In genomic region chr5:139825947-139826346, GRCm38 (mm10) we compare ENCODE assay signal across 10 mouse cellular contexts. TPM values are rescaled to one million over a fixed set of nuclear protein-coding genes. Genes with fewer than 3 reads are reported as not detected.
A peak's percentile ranks its signal among the peaks of the same experiment; 100 is the strongest.
DNase-seq lines count a peak whose midpoint lies in the region; ATAC-seq and TF ChIP-seq lines count a peak whose summit lies in the region.
"Had no signal": no experiment of that assay in that cellular context is flagged by ENCODE, and none has a peak within 500 bp of the region (broad histone marks: within the 10 kb centered on the region; RNA-seq: fewer than 3 reads in every experiment).

No protein-coding gene starts in this region.

- DNase-seq in heart, postnatal 14 days, result no peak
- DNase-seq in MEL (ENCODE audit: low read depth, low spot score), result no peak
- no peak for DNase-seq in hindbrain, embryonic 10.5 days (ENCODE audit: low spot score)
- no peak for DNase-seq in midbrain, embryonic 10.5 days (ENCODE audit: low spot score)
- no peak for DNase-seq in layer of hippocampus, postnatal 14 days (ENCODE audit: low spot score in 2 of 2)
- no peak for DNase-seq in left cerebral cortex, adult 9 months (ENCODE audit: low spot score in 2 of 2)
- no peak for DNase-seq in right cerebral cortex, adult 18-20 months

- peak overlapping the region; percentile 91 for H3K4me2 ChIP-seq in heart, embryonic 14.5 days (ENCODE audit: low read length)

- ATAC-seq in heart, embryonic 14.5 days (ENCODE audit: insufficient number of reproducible peaks, insufficient read depth, low FRiP score, low read depth), result no peak

- H3K27ac ChIP-seq in heart, embryonic 14.5 days (replicated peaks in 1 of 2; ENCODE audit: control insufficient read depth in 1 of 2, insufficient read depth in 1 of 2, low read depth in 2 of 2, low read length in 2 of 2), result no peak overlapping the region
- peak overlapping the region; percentile 80 for H3K27ac ChIP-seq in MEL (ENCODE audit: control insufficient read depth, low read depth, low read length)
- peak overlapping the region; percentile 93 for H3K27ac ChIP-seq in hindbrain, embryonic 10.5 days
- peak overlapping the region; percentile 92 for H3K27ac ChIP-seq in midbrain, embryonic 10.5 days (replicated peaks)

- H3K4me1 ChIP-seq in heart, embryonic 14.5 days (ENCODE audit: control insufficient read depth in 2 of 2, insufficient read depth in 2 of 2, low read length in 2 of 2), result peaks cover 7 to 10% of the 10 kb centered on the region in 2 experiments
- H3K4me1 ChIP-seq in MEL (ENCODE audit: control insufficient read depth in 1 of 2, insufficient read depth in 2 of 2, low read length in 2 of 2), result peaks cover 3 to 43% of the 10 kb centered on the region in 2 experiments; a peak in 3 of 4 replicates
- H3K4me1 ChIP-seq in hindbrain, embryonic 10.5 days (replicated peaks), result peaks cover 21% of the 10 kb centered on the region
- H3K4me1 ChIP-seq in midbrain, embryonic 10.5 days, result peaks cover 21% of the 10 kb centered on the region

- intact Hi-C loops in heart, postnatal 14 days (cut with DNase I), result no loop called here

- peaks cover 19% of the 10 kb centered on the region for H3K79me2 ChIP-seq in MEL (ENCODE audit: control insufficient read depth, insufficient read depth, low read length, poor library complexity)

- H3K4me3 ChIP-seq in heart, embryonic 14.5 days (ENCODE audit: control insufficient read depth in 1 of 2, insufficient read depth in 1 of 2, low read depth in 1 of 2, low read length in 2 of 2), result peak overlapping the region; percentile 83 to 100
- peak overlapping the region; percentile 80 for H3K4me3 ChIP-seq in MEL (ENCODE audit: control insufficient read depth in 1 of 2, insufficient read depth in 1 of 2, low read depth in 2 of 2, low read length in 2 of 2)
- H3K4me3 ChIP-seq in hindbrain, embryonic 10.5 days, result peak overlapping the region; percentile 94
- H3K4me3 ChIP-seq in midbrain, embryonic 10.5 days, result peak overlapping the region; percentile 80

- H3K9me3 ChIP-seq in heart, embryonic 14.5 days (ENCODE audit: control insufficient read depth, low read length), result no peaks in the 10 kb centered on the region
- no peaks in the 10 kb centered on the region for H3K9me3 ChIP-seq in MEL (replicated peaks; ENCODE audit: insufficient read depth, low read length)
- no peaks in the 10 kb centered on the region for H3K9me3 ChIP-seq in hindbrain, embryonic 10.5 days
- no peaks in the 10 kb centered on the region for H3K9me3 ChIP-seq in midbrain, embryonic 10.5 days (replicated peaks)

- peaks cover 29% of the 10 kb centered on the region for H3K36me3 ChIP-seq in heart, embryonic 14.5 days (ENCODE audit: control insufficient read depth, insufficient read depth, low read length)
- H3K36me3 ChIP-seq in MEL (ENCODE audit: control insufficient read depth in 1 of 2, insufficient read depth in 2 of 2, low read length in 2 of 2), result peaks cover 0 to 24% of the 10 kb centered on the region in 2 experiments; a peak in 3 of 4 replicates
- peaks cover 38% of the 10 kb centered on the region for H3K36me3 ChIP-seq in hindbrain, embryonic 10.5 days
- H3K36me3 ChIP-seq in midbrain, embryonic 10.5 days, result peaks cover 38% of the 10 kb centered on the region

- 44% methylated on average over 11 of the region's 11 CpGs for WGBS in heart, embryonic 14.5 days
- WGBS in hindbrain, embryonic 10.5 days, result 47% methylated on average over 11 of the region's 11 CpGs
- 54% methylated on average over 11 of the region's 11 CpGs for WGBS in midbrain, embryonic 10.5 days

- TF ChIP-seq CTCF in MEL (IDR thresholded peaks at IDR 0.05 in 2 of 3, conservative IDR thresholded peaks at IDR 0.05 in 1 of 3; ENCODE audit: control insufficient read depth in 1 of 3, insufficient read depth in 1 of 3, low read depth in 2 of 3, low read length in 3 of 3, poor library complexity in 1 of 3, severe bottlenecking in 1 of 3), result no peak

- TF ChIP-seq POLR2A in MEL (IDR thresholded peaks at IDR 0.05; ENCODE audit: control insufficient read depth in 1 of 2, insufficient read depth in 1 of 2, low read depth in 1 of 2, low read length in 2 of 2, poor library complexity in 1 of 2), result no peak

- no peak for TF ChIP-seq EP300 in MEL (IDR thresholded peaks at IDR 0.05; ENCODE audit: low read depth in 1 of 2, low read length in 2 of 2)

- peak overlapping the region; percentile 92 for H3K9ac ChIP-seq in heart, embryonic 14.5 days (ENCODE audit: low read length)
- H3K9ac ChIP-seq in MEL (ENCODE audit: control insufficient read depth, low read depth, low read length, poor library complexity, severe bottlenecking), result peak overlapping the region; percentile 94

- H3K27me3 ChIP-seq in heart, embryonic 14.5 days (ENCODE audit: control insufficient read depth, insufficient read depth, low read length), result no peaks in the 10 kb centered on the region
- H3K27me3 ChIP-seq in MEL (ENCODE audit: control insufficient read depth in 1 of 2, insufficient read depth in 2 of 2, low read length in 2 of 2), result no peaks in the 10 kb centered on the region
- no peaks in the 10 kb centered on the region for H3K27me3 ChIP-seq in hindbrain, embryonic 10.5 days (ENCODE audit: insufficient read depth, poor library complexity, severe bottlenecking)
- no peaks in the 10 kb centered on the region for H3K27me3 ChIP-seq in midbrain, embryonic 10.5 days (ENCODE audit: low read depth, poor library complexity, severe bottlenecking)
- H3K27me3 ChIP-seq: Patski had no signal

- no peak for TF ChIP-seq RAD21 in MEL (IDR thresholded peaks at IDR 0.05; ENCODE audit: low read depth, low read length)

TF ChIP-seq in MEL, 35 proteins besides CTCF, POLR2A, EP300 and RAD21 (continues in another document):
- TF ChIP-seq MEF2A (IDR thresholded peaks at IDR 0.05; ENCODE audit: extremely low read depth, insufficient replicate concordance, low read depth, low read length, poor library complexity, severe bottlenecking) (no peak), GABPA (IDR thresholded peaks at IDR 0.05; ENCODE audit: low read depth, low read length) (no peak), POLR2AphosphoS5 (IDR thresholded peaks at IDR 0.05; ENCODE audit: borderline replicate concordance, low read depth, low read length) (no peak), MXI1 (IDR thresholded peaks at IDR 0.05; ENCODE audit: low read depth, low read length) (no peak), CHD1 (IDR thresholded peaks at IDR 0.05; ENCODE audit: low read depth, low read length) (no peak), E2F4 (IDR thresholded peaks at IDR 0.05; ENCODE audit: borderline replicate concordance, low read depth, low read length) (no peak)

RNA-seq across cellular contexts. Expression of gene Gm26938, which starts 0.3 kb away (rescaled TPM):
- not detected in 2 replicates for polyA plus RNA-seq in heart, embryonic 14.5 days (2014; fragmentation: Nextera tagmentation; extraction: Ambion mirVana)
- total RNA-seq in heart, postnatal 14 days (2021), result not detected
- total RNA-seq in MEL (2012; rRNA removed), result not detected in 2 replicates
- polyA plus RNA-seq in MEL (2012; ENCODE audit: insufficient read depth in 1 of 2, insufficient read length in 2 of 2, low read depth in 1 of 2, low replicate concordance in 2 of 2, missing spikeins in 1 of 2), result under 1 TPM in 1 of 2 experiments, not detected in 1; 0.11 TPM
- polyA plus RNA-seq in hindbrain, embryonic 10.5 days (2016; fragmentation: Nextera tagmentation; extraction: Ambion mirVana), result not detected in 2 replicates
- polyA plus RNA-seq in midbrain, embryonic 10.5 days (2016; fragmentation: Nextera tagmentation; extraction: Ambion mirVana), result not detected in 2 replicates
- not detected for total RNA-seq in layer of hippocampus, postnatal 14 days (2021)
- total RNA-seq: gastrocnemius, postnatal 4 days had no signal
- polyA plus RNA-seq: Patski had no signal

RNA-seq across cellular contexts. Expression of gene Psmg3, which starts 0.7 kb away (rescaled TPM):
- polyA plus RNA-seq in heart, embryonic 14.5 days (2014; fragmentation: Nextera tagmentation; extraction: Ambion mirVana), result 41.1 and 44.5 TPM in 2 replicates
- 10 to 100 TPM in 1 of 2 experiments, 1 to 10 TPM in 1; 9.9 to 10.8 TPM for total RNA-seq in heart, postnatal 14 days (2021)
- 70.0 and 75.4 TPM in 2 replicates for total RNA-seq in MEL (2012; rRNA removed)
- polyA plus RNA-seq in MEL (2012; ENCODE audit: insufficient read depth in 1 of 2, insufficient read length in 2 of 2, low read depth in 1 of 2, low replicate concordance in 2 of 2, missing spikeins in 1 of 2), result 10 to 100 TPM in 1 of 2 experiments, not detected in 1; 81.9 TPM
- polyA plus RNA-seq in hindbrain, embryonic 10.5 days (2016; fragmentation: Nextera tagmentation; extraction: Ambion mirVana), result 97.5 and 97.7 TPM in 2 replicates
- 100 and 102 TPM in 2 replicates for polyA plus RNA-seq in midbrain, embryonic 10.5 days (2016; fragmentation: Nextera tagmentation; extraction: Ambion mirVana)
- total RNA-seq in layer of hippocampus, postnatal 14 days (2021), result 10 to 100 TPM; 17.5 to 18.8 TPM

RNA-seq across cellular contexts. Expression of gene Tmem184a, which starts 6.2 kb away (rescaled TPM):
- polyA plus RNA-seq in heart, embryonic 14.5 days (2014; fragmentation: Nextera tagmentation; extraction: Ambion mirVana), result 0.05 and 0.19 TPM in 2 replicates
- under 1 TPM in 1 of 2 experiments, not detected in 1; 0.65 TPM for total RNA-seq in heart, postnatal 14 days (2021)
- 0.07 and 0.27 TPM in 2 replicates for total RNA-seq in MEL (2012; rRNA removed)
- under 1 TPM in 1 of 2 experiments, not detected in 1; 0.10 TPM for polyA plus RNA-seq in MEL (2012; ENCODE audit: insufficient read depth in 1 of 2, insufficient read length in 2 of 2, low read depth in 1 of 2, low replicate concordance in 2 of 2, missing spikeins in 1 of 2)
- polyA plus RNA-seq in hindbrain, embryonic 10.5 days (2016; fragmentation: Nextera tagmentation; extraction: Ambion mirVana), result 1.5 and 1.8 TPM in 2 replicates
- polyA plus RNA-seq in midbrain, embryonic 10.5 days (2016; fragmentation: Nextera tagmentation; extraction: Ambion mirVana), result 0.84 and 1.2 TPM in 2 replicates
- under 1 TPM; 0.48 to 0.57 TPM for total RNA-seq in layer of hippocampus, postnatal 14 days (2021)
- polyA plus RNA-seq: Patski had no signal

RNA-seq across cellular contexts. Expression of gene Mafk, which starts 34.6 kb away (rescaled TPM):
- 10.6 and 11.2 TPM in 2 replicates for polyA plus RNA-seq in heart, embryonic 14.5 days (2014; fragmentation: Nextera tagmentation; extraction: Ambion mirVana)
- 10 to 100 TPM; 23.4 to 26.9 TPM for total RNA-seq in heart, postnatal 14 days (2021)
- total RNA-seq in MEL (2012; rRNA removed), result 43.6 and 62.1 TPM in 2 replicates
- polyA plus RNA-seq in MEL (2012; ENCODE audit: insufficient read depth in 1 of 2, insufficient read length in 2 of 2, low read depth in 1 of 2, low replicate concordance in 2 of 2, missing spikeins in 1 of 2), result 10 to 100 TPM in 1 of 2 experiments, not detected in 1; 56.5 TPM
- 9.9 and 10.1 TPM in 2 replicates for polyA plus RNA-seq in hindbrain, embryonic 10.5 days (2016; fragmentation: Nextera tagmentation; extraction: Ambion mirVana)
- 9.7 and 9.9 TPM in 2 replicates for polyA plus RNA-seq in midbrain, embryonic 10.5 days (2016; fragmentation: Nextera tagmentation; extraction: Ambion mirVana)
- 10 to 100 TPM in 1 of 2 experiments, 1 to 10 TPM in 1; 9.4 to 10.4 TPM for total RNA-seq in layer of hippocampus, postnatal 14 days (2021)

RNA-seq across cellular contexts. Expression of gene Ints1, which starts 50.5 kb away (rescaled TPM):
- 17.1 and 19.8 TPM in 2 replicates for polyA plus RNA-seq in heart, embryonic 14.5 days (2014; fragmentation: Nextera tagmentation; extraction: Ambion mirVana)
- 10 to 100 TPM; 41.8 to 43.8 TPM for total RNA-seq in heart, postnatal 14 days (2021)
- total RNA-seq in MEL (2012; rRNA removed), result 77.9 and 82.5 TPM in 2 replicates
- polyA plus RNA-seq in MEL (2012; ENCODE audit: insufficient read depth in 1 of 2, insufficient read length in 2 of 2, low read depth in 1 of 2, low replicate concordance in 2 of 2, missing spikeins in 1 of 2), result 10 to 100 TPM in 1 of 2 experiments, not detected in 1; 89.2 TPM
- 34.8 and 39.0 TPM in 2 replicates for polyA plus RNA-seq in hindbrain, embryonic 10.5 days (2016; fragmentation: Nextera tagmentation; extraction: Ambion mirVana)
- polyA plus RNA-seq in midbrain, embryonic 10.5 days (2016; fragmentation: Nextera tagmentation; extraction: Ambion mirVana), result 33.4 and 34.7 TPM in 2 replicates
- total RNA-seq in layer of hippocampus, postnatal 14 days (2021), result 10 to 100 TPM; 83.6 to 97.2 TPM

Comparison
In these comparisons a context has a peak if more than half of its experiments do, and no peak if none do; other contexts are left out.
1. H3K27ac ChIP-seq: peak in MEL (single experiment), hindbrain, embryonic 10.5 days (single experiment) and midbrain, embryonic 10.5 days (single experiment); none in heart, embryonic 14.5 days (0 of 2).
2. Peak in every context shown above with its lines, with median percentiles within 50 percentile points of each other: H3K4me3 ChIP-seq.